Mouse (Mus musculus): ENCODE results near the gene Mks1.

DNA sequence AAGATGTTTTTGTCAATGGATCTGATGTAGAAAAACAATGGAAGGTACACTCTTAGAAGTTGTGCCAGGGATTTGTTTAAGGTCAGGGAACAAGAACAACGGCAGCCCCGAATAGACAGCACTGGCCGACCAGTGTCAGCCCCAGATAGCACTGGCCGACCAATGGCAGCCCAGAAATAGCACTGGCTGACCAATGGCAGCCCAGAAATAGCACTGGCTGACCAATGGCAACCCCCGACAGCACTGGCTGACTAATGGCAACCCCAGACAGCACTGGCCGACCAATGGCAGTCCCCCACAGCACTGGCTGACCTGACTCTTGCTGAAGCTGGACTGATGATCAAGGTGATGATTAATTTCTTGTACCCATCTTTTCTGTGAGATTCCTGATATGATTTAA lies 5.1 kb upstream of the Mks1 start:
- TF ChIP-seq CTCF (IDR thresholded peaks at IDR 0.05; ENCODE audit: control insufficient read depth, insufficient read depth, low read length) (no peak), POLR2A (IDR thresholded peaks at IDR 0.05; ENCODE audit: borderline replicate concordance, control insufficient read depth, low read depth, low read length) (no peak)

All from bone marrow, adult 2 months (tissue).